In the genomic region with DNA sequence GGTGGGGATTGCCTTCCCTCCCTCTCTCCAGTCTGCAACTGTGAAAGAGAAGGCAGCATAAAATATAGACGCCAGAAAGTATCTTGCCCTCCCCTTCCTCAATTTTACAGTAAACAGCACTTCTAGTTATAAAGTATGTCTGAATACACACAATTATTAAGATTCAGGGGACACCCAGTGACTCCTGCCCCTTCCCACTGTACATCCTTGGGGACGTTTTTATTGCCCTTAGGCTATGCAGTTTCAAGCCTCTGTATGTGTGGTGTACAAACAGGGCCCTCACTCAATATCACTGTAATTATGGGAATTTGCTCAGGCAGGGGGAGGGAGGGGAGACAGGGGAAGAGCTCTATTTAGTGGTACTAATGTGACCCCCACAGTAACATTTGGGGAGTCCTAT, we compare ENCODE assay signal across 16 mouse cellular contexts.
"Had no signal": no experiment of that assay in that cellular context is flagged by ENCODE, and none has a peak within 500 bp of the region (broad histone marks: within the 10 kb centered on the region; RNA-seq: fewer than 3 reads in every experiment).

No protein-coding gene starts in this region.

- H3K4me2 ChIP-seq: lung, embryonic 14.5 days; midbrain, embryonic 11.5 days; midbrain, embryonic 13.5 days; neural tube, embryonic 13.5 days; neural tube, embryonic 15.5 days; stomach, embryonic 15.5 days had no signal

- H3K27me3 ChIP-seq: stomach, embryonic 15.5 days had no signal

- ATAC-seq: midbrain, embryonic 13.5 days; midbrain, embryonic 16.5 days had no signal

- H3K9me3 ChIP-seq: midbrain, embryonic 13.5 days; neural tube, embryonic 13.5 days; neural tube, embryonic 15.5 days; stomach, embryonic 15.5 days had no signal

- H3K4me3 ChIP-seq: midbrain, embryonic 13.5 days; myocyte; neural tube, embryonic 13.5 days; neural tube, embryonic 15.5 days; stomach, embryonic 15.5 days had no signal

- H3K4me1 ChIP-seq: stomach, embryonic 15.5 days had no signal

- H3K36me3 ChIP-seq: midbrain, embryonic 13.5 days; neural tube, embryonic 13.5 days; neural tube, embryonic 15.5 days; stomach, embryonic 15.5 days had no signal

- DNase-seq: lung, adult 18-20 months; lung, embryonic 14.5 days; lung, postnatal 10 days; lung, postnatal 4 days; right cerebral cortex, postnatal 14 days; thymus, adult 2 months; thymus, postnatal 25 days; thymus, postnatal 4 days had no signal

- H3K9ac ChIP-seq: lung, embryonic 14.5 days; midbrain, embryonic 13.5 days; neural tube, embryonic 13.5 days; neural tube, embryonic 15.5 days; stomach, embryonic 15.5 days had no signal

- H3K27ac ChIP-seq: midbrain, embryonic 13.5 days; neural tube, embryonic 13.5 days; neural tube, embryonic 15.5 days; stomach, embryonic 15.5 days; stomach, postnatal 0 days had no signal
